Mouse (Mus musculus): ENCODE measurements around the gene Hdac5. TPM values are rescaled to one million over a fixed set of nuclear protein-coding genes. Genes with fewer than 3 reads are reported as not detected.

Hdac5 gene
- 97.2 and 103 TPM in 2 replicates for polyA plus RNA-seq (2016; fragmentation: Nextera tagmentation; extraction: Ambion mirVana)

- Histone ChIP-seq H3K9me3 (replicated peaks) (no peaks in the 10 kb centered on the region), H3K4me2 (replicated peaks) (peak within 1 kb of the TSS; percentile 88), H3K4me1 (peaks cover 44% of the 10 kb centered on the region), H3K27me3 (no peaks in the 10 kb centered on the region), H3K4me3 (peak within 1 kb of the TSS; percentile 94), H3K36me3 (no peaks in the 10 kb centered on the region), H3K27ac (peak within 1 kb of the TSS; percentile 96), H3K9ac (peak within 1 kb of the TSS; percentile 94)
- WGBS = 0% methylated on average over 34 of the region's 49 CpGs
- peak; percentile 87 for ATAC-seq (ENCODE audit: low FRiP score)
Measured at GRCm38 (mm10) chr11:102230006-102230741, at the start of gene Hdac5. TSS of gene Hdac5 (minus strand) at chr11:102230166.

- Histone ChIP-seq H3K27me3 (peaks cover 15% of the 10 kb centered on the region), H3K9me3 (replicated peaks) (no peaks in the 10 kb centered on the region), H3K4me3 (no peak overlapping the region), H3K9ac (no peak overlapping the region), H3K27ac (no peak overlapping the region), H3K36me3 (no peaks in the 10 kb centered on the region), H3K4me1 (peaks cover 10% of the 10 kb centered on the region), H3K4me2 (replicated peaks) (no peak overlapping the region)
- ATAC-seq (ENCODE audit: low FRiP score) = no peak
- 91% methylated on average over 3 of the region's 3 CpGs for WGBS
Measured at GRCm38 (mm10) chr11:102279595-102279994, 49.6 kb upstream of the Hdac5 start.

GRCm38 (mm10) chr11:102277754-102278153, 47.8 kb upstream of the Hdac5 start:
- H3K27ac ChIP-seq = no peak overlapping the region
- H3K9ac ChIP-seq = no peak overlapping the region
- H3K9me3 ChIP-seq (replicated peaks) = no peaks in the 10 kb centered on the region
- no peak overlapping the region for H3K4me2 ChIP-seq (replicated peaks)
- WGBS = 52% methylated on average over 9 of the region's 12 CpGs
- peaks cover 15% of the 10 kb centered on the region for H3K27me3 ChIP-seq
- ATAC-seq (ENCODE audit: low FRiP score) = no peak
- peaks cover 10% of the 10 kb centered on the region for H3K4me1 ChIP-seq
- no peak overlapping the region for H3K4me3 ChIP-seq
- H3K36me3 ChIP-seq = no peaks in the 10 kb centered on the region

- H3K27ac ChIP-seq = peak overlapping the region; percentile 44; the same call in 1 of the 2 replicates
- H3K4me1 ChIP-seq = peaks cover 10% of the 10 kb centered on the region
- peak overlapping the region; percentile 33 for H3K4me3 ChIP-seq
- H3K9me3 ChIP-seq (replicated peaks) = no peaks in the 10 kb centered on the region
- ATAC-seq (ENCODE audit: low FRiP score) = peak; percentile 69
- peak overlapping the region; percentile 59 for H3K9ac ChIP-seq
- no peaks in the 10 kb centered on the region for H3K36me3 ChIP-seq
- under 1% methylated on average over 33 of the region's 33 CpGs for WGBS
- peak overlapping the region; percentile 77 for H3K4me2 ChIP-seq (replicated peaks)
- peaks cover 15% of the 10 kb centered on the region for H3K27me3 ChIP-seq
Measured at GRCm38 (mm10) chr11:102276411-102276915, 46.5 kb upstream of the Hdac5 start.

- no peak for ATAC-seq (ENCODE audit: low FRiP score)
- 84% methylated on average over 12 of the region's 12 CpGs for WGBS
Measured at GRCm38 (mm10) chr11:102268520-102269244, 38.7 kb upstream of the Hdac5 start, which contains the start of gene Asb16. TSS of gene Asb16 (plus strand) at chr11:102268743.

GRCm38 (mm10) chr11:102267480-102267879, 37.5 kb upstream of the Hdac5 start:
- H3K9ac ChIP-seq = no peak overlapping the region
- H3K4me1 ChIP-seq = peaks cover 3% of the 10 kb centered on the region; the same call in 1 of the 2 replicates
- ATAC-seq (ENCODE audit: low FRiP score) = peak; percentile 63; the same call in 1 of the 2 replicates
- WGBS = 7% methylated on average over 11 of the region's 11 CpGs
- no peak overlapping the region for H3K4me3 ChIP-seq
- H3K36me3 ChIP-seq = no peaks in the 10 kb centered on the region
- H3K4me2 ChIP-seq (replicated peaks) = no peak overlapping the region; the same call in 1 of the 2 replicates
- no peaks in the 10 kb centered on the region for H3K9me3 ChIP-seq (replicated peaks)
- H3K27me3 ChIP-seq = no peaks in the 10 kb centered on the region
- no peak overlapping the region for H3K27ac ChIP-seq

More at GRCm38 (mm10) chr11:102268520-102269244, 38.7 kb upstream of the Hdac5 start, which contains the start of gene Asb16:
- Histone ChIP-seq H3K4me2 (replicated peaks) (no peak within 1 kb of the TSS), H3K27ac (no peak within 1 kb of the TSS), H3K4me1 (peaks cover 3% of the 10 kb centered on the region; the same call in 1 of the 2 replicates), H3K9ac (no peak within 1 kb of the TSS), H3K36me3 (no peaks in the 10 kb centered on the region), H3K9me3 (replicated peaks) (no peaks in the 10 kb centered on the region), H3K4me3 (no peak within 1 kb of the TSS), H3K27me3 (no peaks in the 10 kb centered on the region)

- no peaks in the 10 kb centered on the region for H3K27me3 ChIP-seq
- ATAC-seq (ENCODE audit: low FRiP score) = no peak
- H3K4me1 ChIP-seq = peaks cover 3% of the 10 kb centered on the region; the same call in 1 of the 2 replicates
- WGBS = 92% methylated on average over 8 of the region's 8 CpGs
- H3K9me3 ChIP-seq (replicated peaks) = no peaks in the 10 kb centered on the region
- H3K4me2 ChIP-seq (replicated peaks) = no peak overlapping the region
- H3K27ac ChIP-seq = no peak overlapping the region
- H3K4me3 ChIP-seq = no peak overlapping the region
- H3K36me3 ChIP-seq = no peaks in the 10 kb centered on the region; the same call in 1 of the 2 replicates
- no peak overlapping the region for H3K9ac ChIP-seq
Measured at GRCm38 (mm10) chr11:102266631-102267355, 36.8 kb upstream of the Hdac5 start.

- 61% methylated on average over 14 of the region's 14 CpGs for WGBS
- H3K9me3 ChIP-seq (replicated peaks) = no peaks in the 10 kb centered on the region
- peaks cover 1% of the 10 kb centered on the region; the same call in 1 of the 2 replicates for H3K36me3 ChIP-seq
- H3K4me3 ChIP-seq = no peak overlapping the region
- H3K27me3 ChIP-seq = no peaks in the 10 kb centered on the region
- H3K9ac ChIP-seq = peak overlapping the region; percentile 0; the same call in 1 of the 2 replicates
- H3K4me1 ChIP-seq = peaks cover 3% of the 10 kb centered on the region; the same call in 1 of the 2 replicates
- H3K4me2 ChIP-seq (replicated peaks) = no peak overlapping the region
- H3K27ac ChIP-seq = no peak overlapping the region
- no peak for ATAC-seq (ENCODE audit: low FRiP score)
Measured at GRCm38 (mm10) chr11:102265816-102266215, 35.9 kb upstream of the Hdac5 start.

- no peak overlapping the region for H3K9ac ChIP-seq
- 94% methylated on average over 7 of the region's 7 CpGs for WGBS
Measured at GRCm38 (mm10) chr11:102263211-102263610, 33.2 kb upstream of the Hdac5 start.

GRCm38 (mm10) chr11:102258521-102258920, 28.6 kb upstream of the Hdac5 start:
- H3K36me3 ChIP-seq = peaks cover 7% of the 10 kb centered on the region; the same call in 1 of the 2 replicates
- no peaks in the 10 kb centered on the region for H3K27me3 ChIP-seq
- H3K4me2 ChIP-seq (replicated peaks) = no peak overlapping the region
- ATAC-seq (ENCODE audit: low FRiP score) = no peak
- 86% methylated on average over 3 of the region's 3 CpGs for WGBS
- 0 out of 2 replicates have a peak, but pooled peaks cover 3% of the 10 kb centered on the region for H3K4me1 ChIP-seq
- no peaks in the 10 kb centered on the region for H3K9me3 ChIP-seq (replicated peaks)
- no peak overlapping the region for H3K9ac ChIP-seq
- H3K4me3 ChIP-seq = no peak overlapping the region
- no peak overlapping the region for H3K27ac ChIP-seq

More at GRCm38 (mm10) chr11:102263211-102263610, 33.2 kb upstream of the Hdac5 start:
- Histone ChIP-seq H3K4me1 (peaks cover 3% of the 10 kb centered on the region; the same call in 1 of the 2 replicates), H3K4me2 (replicated peaks) (no peak overlapping the region), H3K4me3 (no peak overlapping the region), H3K27me3 (no peaks in the 10 kb centered on the region), H3K27ac (no peak overlapping the region), H3K36me3 (peaks cover 7% of the 10 kb centered on the region; the same call in 1 of the 2 replicates), H3K9me3 (replicated peaks) (no peaks in the 10 kb centered on the region)
- no peak for ATAC-seq (ENCODE audit: low FRiP score)

- Histone ChIP-seq H3K4me1 (0 out of 2 replicates have a peak, but pooled peaks cover 3% of the 10 kb centered on the region), H3K4me2 (replicated peaks) (no peak overlapping the region), H3K27ac (no peak overlapping the region), H3K4me3 (no peak overlapping the region), H3K9me3 (replicated peaks) (no peaks in the 10 kb centered on the region), H3K9ac (no peak overlapping the region), H3K27me3 (no peaks in the 10 kb centered on the region), H3K36me3 (peaks cover 7% of the 10 kb centered on the region; the same call in 1 of the 2 replicates)
- ATAC-seq (ENCODE audit: low FRiP score) = no peak
- 85% methylated on average over 6 of the region's 6 CpGs for WGBS
Measured at GRCm38 (mm10) chr11:102258095-102258494, 28.1 kb upstream of the Hdac5 start.
